Mouse (Mus musculus) liver, embryonic 12.5 days (tissue): ENCODE data around the gene Sptssa. TPM values are rescaled to one million over a fixed set of nuclear protein-coding genes. Genes with fewer than 3 reads are reported as not detected.
"Not testable (repeated sequence)": the region's sequence is repeated elsewhere in the genome, so short reads cannot be mapped to it uniquely, and the experiment has no call there.

Experiments used
- ATAC-seq: fragments of 200-750 bp; cut with Nextera tagmentation; 2 replicates; pipeline ENCODE4 v1.8.0; 2017; ENCODE audit warnings: moderate number of reproducible peaks, mild to moderate bottlenecking, moderate library complexity
- H3K27ac ChIP-seq: fragments of 300-500 bp; sonication (generic); 2 replicates; pipeline ENCODE4 v1.5.1; 2016; ENCODE audit warnings: mild to moderate bottlenecking
- H3K27me3 ChIP-seq: fragments of 300-500 bp; sonication (generic); replicated peaks from 2 replicates; pipeline ENCODE4 v1.6.1; 2016; ENCODE audit warnings: mild to moderate bottlenecking, moderate library complexity
- H3K36me3 ChIP-seq: fragments of 300-500 bp; sonication (generic); 2 replicates; pipeline ENCODE4 v1.6.1; 2016; ENCODE audit warnings: mild to moderate bottlenecking, moderate library complexity
- H3K4me1 ChIP-seq: fragments of 300-500 bp; sonication (generic); 2 replicates; pipeline ENCODE4 v1.6.1; 2016
- H3K4me2 ChIP-seq: fragments of 300-500 bp; sonication (generic); 2 replicates; pipeline ENCODE4 v1.6.1; 2016; ENCODE audit warnings: mild to moderate bottlenecking, moderate library complexity
- H3K4me3 ChIP-seq: fragments of 300-500 bp; sonication (generic); 2 replicates; pipeline ENCODE4 v1.5.1; 2016; ENCODE audit warnings: mild to moderate bottlenecking, moderate library complexity
- H3K9ac ChIP-seq: fragments of 300-500 bp; sonication (generic); 2 replicates; pipeline ENCODE4 v1.6.1; 2016; ENCODE audit warnings: mild to moderate bottlenecking, moderate library complexity
- H3K9me3 ChIP-seq: fragments of 300-500 bp; sonication (generic); replicated peaks from 2 replicates; pipeline ENCODE4 v1.6.1; 2016; ENCODE audit warnings: mild to moderate bottlenecking, moderate library complexity
- WGBS: fragments of 180-500 bp; shearing (Covaris S2); methylation state at CpG from one replicate; pipeline ENCODE4 v1.1.7; 2016; ENCODE audit not compliant: insufficient replicate concordance; 5-methylcytosine and 5-hydroxymethylcytosine counted together
- polyA plus RNA-seq: library from polyadenylated mRNA; unstranded; fragments of >200 nt; fragmentation: Nextera tagmentation; extraction: Ambion mirVana; gene quantifications from 2 replicates; pipeline ENCODE4 v1.2.1, GENCODE M21; 2016

The Sptssa gene
- polyA plus RNA-seq, 1 experiment from 2014 or later, result 58.8 TPM

GRCm38 (mm10) chr12:54671262-54671661, 14.9 kb upstream of the Sptssa start:
- Histone ChIP-seq H3K4me1 (no peaks in the 10 kb centered on the region), H3K27ac (no peak overlapping the region), H3K27me3 (no peaks in the 10 kb centered on the region), H3K4me3 (no peak overlapping the region), H3K9ac (no peak overlapping the region), H3K9me3 (no peaks in the 10 kb centered on the region), H3K36me3 (peaks cover 57% of the 10 kb centered on the region), H3K4me2 (no peak overlapping the region)
- ATAC-seq, result no peak
- 82% methylated on average over 4 of the region's 4 CpGs for WGBS

DNA sequence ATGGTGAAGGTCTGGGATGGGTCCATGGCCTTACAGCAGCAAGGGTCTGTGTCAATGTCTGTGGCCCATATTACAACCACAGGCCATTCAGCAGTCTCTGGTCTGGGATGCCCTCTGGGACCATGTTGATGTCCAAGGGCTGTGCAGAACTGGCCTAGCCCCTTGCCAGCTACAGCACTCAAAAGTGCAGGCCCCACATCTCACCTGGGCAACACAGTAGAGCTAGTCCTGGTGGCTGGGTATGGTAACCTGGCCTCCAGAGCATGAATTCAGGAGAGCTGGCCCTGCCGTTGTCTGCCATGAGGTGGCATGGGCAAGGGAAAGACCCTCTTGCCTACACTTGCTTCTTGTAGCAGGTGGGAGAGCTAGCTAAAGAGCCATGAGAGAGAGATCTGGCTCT, 11.8 kb upstream of the Sptssa start:
- Histone ChIP-seq H3K9ac (no peak overlapping the region), H3K27ac (no peak overlapping the region), H3K4me2 (no peak overlapping the region), H3K36me3 (peaks cover 30% of the 10 kb centered on the region), H3K4me1 (no peaks in the 10 kb centered on the region), H3K4me3 (no peak overlapping the region), H3K9me3 (no peaks in the 10 kb centered on the region), H3K27me3 (no peaks in the 10 kb centered on the region)
- no peak for ATAC-seq
- 100% methylated on average over 1 of the region's 1 CpGs for WGBS

DNA sequence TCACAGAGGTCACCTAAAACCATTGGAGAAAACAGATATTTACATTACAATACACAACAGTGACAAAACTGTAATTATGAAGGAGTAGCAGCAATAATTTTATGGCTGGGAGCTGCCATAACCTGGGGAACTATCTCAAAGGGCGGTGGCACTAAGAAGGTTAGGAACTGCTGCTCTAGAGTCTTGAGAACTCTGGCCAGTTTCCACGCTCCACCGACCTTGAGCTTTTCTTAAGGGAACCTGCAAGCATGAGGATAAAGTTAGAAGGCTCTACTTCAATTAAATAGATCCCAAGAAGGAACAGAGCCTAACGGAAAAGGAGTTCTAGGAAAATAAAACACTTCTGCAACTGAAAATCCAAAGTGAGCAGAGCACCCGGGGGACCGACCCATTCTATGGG, 9.2 kb upstream of the Sptssa start:
- no peaks in the 10 kb centered on the region for H3K27me3 ChIP-seq
- no peak for ATAC-seq
- no peak overlapping the region for H3K4me3 ChIP-seq
- peaks cover 11% of the 10 kb centered on the region; the same call in 1 of the 2 replicates for H3K36me3 ChIP-seq
- no peaks in the 10 kb centered on the region for H3K9me3 ChIP-seq
- H3K27ac ChIP-seq, result no peak overlapping the region
- WGBS, result 71% methylated on average over 6 of the region's 6 CpGs
- H3K9ac ChIP-seq, result no peak overlapping the region
- no peak overlapping the region for H3K4me2 ChIP-seq
- no peaks in the 10 kb centered on the region for H3K4me1 ChIP-seq

- H3K27ac ChIP-seq, H3K9ac ChIP-seq, ATAC-seq, H3K9me3 ChIP-seq, H3K4me2 ChIP-seq, H3K27me3 ChIP-seq, H3K36me3 ChIP-seq, H3K4me3 ChIP-seq: not testable (repeated sequence)
- WGBS, result 55% methylated on average over 5 of the region's 5 CpGs
- H3K4me1 ChIP-seq, result peaks cover 16% of the 10 kb centered on the region
Observed at GRCm38 (mm10) chr12:54661470-54661869, 5.1 kb upstream of the Sptssa start.

DNA sequence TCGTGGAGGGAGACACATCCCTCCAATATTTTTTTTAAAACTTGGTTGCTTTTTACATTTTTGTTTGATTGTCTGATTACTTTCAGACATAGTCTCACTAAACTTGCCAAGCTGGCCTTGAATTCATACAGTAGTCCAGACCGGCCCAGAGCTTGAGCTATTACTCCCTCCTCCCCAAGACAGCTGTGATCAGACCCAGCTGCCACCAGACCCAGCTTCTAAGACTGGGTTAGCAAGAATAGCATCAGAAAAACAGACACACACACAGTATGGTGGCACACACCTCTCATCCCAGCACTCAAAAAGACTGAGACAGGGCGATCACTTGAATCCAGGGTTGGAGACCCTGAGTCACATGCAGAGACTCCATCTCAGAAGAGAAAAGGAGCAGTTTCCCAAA, 3.5 kb upstream of the Sptssa start:
- H3K4me2 ChIP-seq, result no peak overlapping the region
- H3K27ac ChIP-seq, result no peak overlapping the region
- no peak overlapping the region for H3K9ac ChIP-seq
- H3K4me1 ChIP-seq, result peaks cover 26% of the 10 kb centered on the region
- H3K27me3 ChIP-seq, result no peaks in the 10 kb centered on the region
- ATAC-seq, result no peak
- no peaks in the 10 kb centered on the region for H3K9me3 ChIP-seq
- H3K4me3 ChIP-seq, result no peak overlapping the region
- H3K36me3 ChIP-seq, result no peaks in the 10 kb centered on the region
- 74% methylated on average over 3 of the region's 3 CpGs for WGBS

DNA sequence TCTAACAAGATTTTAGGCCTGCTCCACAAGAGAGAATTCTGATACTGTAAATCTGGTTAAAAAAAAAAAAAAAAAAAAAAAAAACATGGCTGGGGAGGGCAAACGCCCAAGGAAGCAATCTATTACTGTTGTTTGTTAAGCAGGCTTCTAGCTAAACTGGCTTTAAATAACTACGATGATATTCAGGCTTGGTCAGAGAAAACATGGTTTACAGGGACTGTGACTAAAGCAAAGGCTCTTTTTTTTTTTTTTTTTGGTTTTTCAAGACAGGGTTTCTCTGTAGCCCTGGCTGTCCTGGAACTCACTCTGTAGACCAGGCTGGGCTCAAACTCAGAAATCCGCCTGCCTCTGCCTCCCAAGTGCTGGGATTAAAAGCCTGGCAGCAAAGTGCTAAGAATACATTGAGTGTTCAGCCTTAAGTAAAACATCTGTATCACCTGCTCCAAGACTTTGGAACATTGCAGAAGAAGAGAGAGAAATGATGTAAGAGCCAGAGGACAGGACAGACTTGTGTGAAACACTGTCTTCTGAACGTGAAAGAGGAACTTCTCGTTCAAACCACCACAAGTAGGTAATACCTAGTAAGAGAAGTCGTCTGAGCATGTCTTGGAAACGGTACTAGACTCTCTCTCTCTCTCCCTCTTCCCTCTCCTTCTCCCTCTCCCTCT, 2.2 kb upstream of the Sptssa start:
- no peak for ATAC-seq
- WGBS, result 42% methylated on average over 7 of the region's 7 CpGs
- H3K4me1 ChIP-seq, result peaks cover 39% of the 10 kb centered on the region

DNA sequence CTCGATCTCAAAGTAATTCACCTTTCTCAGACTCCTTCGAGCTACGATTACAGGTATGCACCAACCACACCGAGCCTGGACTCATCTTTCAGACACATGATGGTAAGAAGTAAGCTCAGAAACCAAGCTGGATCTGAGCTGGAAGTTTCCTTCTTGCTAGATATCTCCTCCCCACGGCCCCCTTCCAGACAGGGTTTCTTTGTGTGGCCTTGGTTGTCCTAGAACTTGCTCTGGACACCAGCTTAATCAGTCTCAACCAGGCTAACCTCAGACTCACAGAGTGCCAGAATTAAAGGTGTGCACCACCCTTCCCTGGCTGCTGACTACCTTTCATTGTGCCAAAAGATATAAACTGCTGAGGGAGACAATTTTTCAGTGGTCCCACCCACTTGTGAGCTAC, 1.6 kb upstream of the Sptssa start:
- no peak overlapping the region for H3K27ac ChIP-seq
- WGBS, result 90% methylated on average over 5 of the region's 5 CpGs
- H3K9ac ChIP-seq, result no peak overlapping the region
- H3K27me3 ChIP-seq, result no peaks in the 10 kb centered on the region
- no peaks in the 10 kb centered on the region for H3K9me3 ChIP-seq
- H3K4me3 ChIP-seq, result no peak overlapping the region
- peaks cover 43% of the 10 kb centered on the region for H3K4me1 ChIP-seq
- no peaks in the 10 kb centered on the region for H3K36me3 ChIP-seq
- no peak overlapping the region for H3K4me2 ChIP-seq
- ATAC-seq, result no peak

More for the DNA sequence above, 2.2 kb upstream of the Sptssa start:
- Histone ChIP-seq H3K27me3 (no peaks in the 10 kb centered on the region), H3K9ac (no peak overlapping the region), H3K27ac (no peak overlapping the region), H3K4me3 (no peak overlapping the region), H3K4me2 (no peak overlapping the region), H3K36me3 (no peaks in the 10 kb centered on the region), H3K9me3 (no peaks in the 10 kb centered on the region)

DNA sequence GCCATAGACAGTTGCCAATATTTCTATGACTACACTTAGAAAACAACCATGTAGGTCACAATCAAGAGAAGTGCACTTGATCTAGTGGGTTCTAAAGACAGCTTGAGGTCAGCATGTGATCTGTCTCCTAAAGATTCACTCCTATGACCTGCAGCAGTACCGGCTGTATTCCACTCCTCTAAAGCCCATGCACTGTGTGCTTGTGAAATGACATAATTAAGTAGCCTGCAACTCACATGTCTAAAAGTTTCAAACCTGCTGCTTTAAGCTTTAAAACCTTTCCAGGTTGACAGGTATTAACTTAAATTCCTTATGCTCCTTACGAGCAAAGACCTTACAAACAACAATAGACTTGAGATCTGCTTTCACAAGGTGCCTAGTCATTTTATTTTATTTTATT, 853 bp upstream of the Sptssa start:
- Histone ChIP-seq H3K4me1 (peaks cover 48% of the 10 kb centered on the region), H3K27ac (no peak overlapping the region), H3K27me3 (no peaks in the 10 kb centered on the region), H3K4me2 (peak overlapping the region; percentile 90), H3K4me3 (peak overlapping the region; percentile 81), H3K9ac (peak overlapping the region; percentile 68), H3K36me3 (no peaks in the 10 kb centered on the region), H3K9me3 (no peaks in the 10 kb centered on the region)
- ATAC-seq, result no peak
- 53% methylated on average over 2 of the region's 2 CpGs for WGBS

DNA sequence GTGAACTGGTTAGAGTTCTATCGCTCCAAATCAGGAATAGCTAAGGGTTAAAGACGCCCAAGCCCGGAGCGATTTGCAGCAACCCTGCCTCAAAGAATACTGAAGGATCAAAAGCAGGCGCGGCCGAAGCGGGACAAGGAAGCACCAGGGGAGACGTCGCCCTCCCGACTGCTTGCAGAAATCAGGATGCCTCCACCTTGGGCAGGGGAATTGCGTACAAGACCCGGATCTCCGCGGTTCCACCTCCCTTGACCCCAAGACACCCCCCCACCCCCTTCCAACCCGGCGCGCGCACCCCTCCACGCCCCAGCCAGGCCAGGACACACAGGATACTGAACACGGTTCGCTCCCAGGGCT, 356 bp downstream of the Sptssa start:
- ATAC-seq, result peak; percentile 22
- peak overlapping the region; percentile 90 for H3K4me2 ChIP-seq
- under 1% methylated on average over 22 of the region's 22 CpGs for WGBS
- H3K4me3 ChIP-seq, result peak overlapping the region; percentile 81
- peak overlapping the region; percentile 86 for H3K9ac ChIP-seq
- no peaks in the 10 kb centered on the region for H3K27me3 ChIP-seq
- H3K36me3 ChIP-seq, result no peaks in the 10 kb centered on the region
- H3K9me3 ChIP-seq, result no peaks in the 10 kb centered on the region
- peak overlapping the region; percentile 81 for H3K27ac ChIP-seq
- H3K4me1 ChIP-seq, result peaks cover 53% of the 10 kb centered on the region

GRCm38 (mm10) chr12:54655292-54656038, 908 bp downstream of the Sptssa start:
- Histone ChIP-seq H3K9me3 (no peaks in the 10 kb centered on the region), H3K27me3 (no peaks in the 10 kb centered on the region), H3K9ac (peak overlapping the region; percentile 86), H3K4me1 (peaks cover 53% of the 10 kb centered on the region), H3K27ac (peak overlapping the region; percentile 81), H3K4me2 (peak overlapping the region; percentile 90), H3K4me3 (peak overlapping the region; percentile 81), H3K36me3 (peaks cover 3% of the 10 kb centered on the region)
- no peak for ATAC-seq
- 18% methylated on average over 16 of the region's 16 CpGs for WGBS

- no peak overlapping the region for H3K27ac ChIP-seq
- peak overlapping the region; percentile 90 for H3K4me2 ChIP-seq
- H3K36me3 ChIP-seq, result peaks cover 9% of the 10 kb centered on the region
- H3K27me3 ChIP-seq, result no peaks in the 10 kb centered on the region
- H3K4me3 ChIP-seq, result peak overlapping the region; percentile 81
- peaks cover 53% of the 10 kb centered on the region for H3K4me1 ChIP-seq
- no peaks in the 10 kb centered on the region for H3K9me3 ChIP-seq
- WGBS, result 72% methylated on average over 1 of the region's 1 CpGs
- ATAC-seq, result no peak
- peak overlapping the region; percentile 86; the same call in 1 of the 2 replicates for H3K9ac ChIP-seq
Observed at GRCm38 (mm10) chr12:54654741-54655140, 1.6 kb downstream of the Sptssa start.

DNA sequence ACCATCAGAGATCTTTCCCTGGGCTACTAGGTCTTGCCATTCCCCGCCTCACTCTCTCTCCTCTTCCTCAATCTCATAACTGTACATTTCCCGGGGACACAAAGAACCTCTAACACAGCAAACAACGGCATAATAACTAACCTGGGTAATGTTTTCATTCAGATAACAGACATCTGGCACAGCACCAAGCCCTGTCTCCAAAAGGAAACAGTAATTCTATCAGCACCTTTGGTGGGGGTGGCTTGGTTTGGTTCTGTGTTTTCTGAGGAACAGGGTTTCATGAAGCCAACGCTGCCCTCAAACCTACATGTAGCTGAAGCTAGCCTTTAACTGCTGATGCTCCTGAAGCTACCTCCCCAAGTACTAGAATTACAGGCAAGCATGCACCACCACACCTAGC, 2.2 kb downstream of the Sptssa start:
- Histone ChIP-seq H3K9ac (no peak overlapping the region), H3K27ac (no peak overlapping the region), H3K27me3 (no peaks in the 10 kb centered on the region), H3K36me3 (peaks cover 10% of the 10 kb centered on the region), H3K4me1 (peaks cover 53% of the 10 kb centered on the region), H3K4me3 (0 out of 2 replicates have a peak overlapping the region, but pooled peaks have one; percentile 13), H3K4me2 (peak overlapping the region; percentile 90), H3K9me3 (no peaks in the 10 kb centered on the region)
- 50% methylated on average over 4 of the region's 4 CpGs for WGBS
- ATAC-seq, result no peak
